Mouse (Mus musculus) left cerebral cortex, postnatal 36 days (tissue): Measurements from ENCODE around the gene Pxt1. TPM values are rescaled to one million over a fixed set of nuclear protein-coding genes. Genes with fewer than 3 reads are reported as not detected.
"Not testable (repeated sequence)": the region's sequence is repeated elsewhere in the genome, so short reads cannot be mapped to it uniquely, and the experiment has no call there.

Source experiments
- DNase-seq, 2 experiments: peaks; one replicate each; pipeline ENCODE4 v3.0.0; 2021 to 2022; ENCODE audit warnings: low spot score in 2 of 2, mixed read lengths in 1 of 2
- intact Hi-C: fragments of 180-260 bp; cut with DNase I; formaldehyde crosslinking; loops from one replicate; pipeline ENCODE4 v1.15.1; 2025
- total RNA-seq, 2 experiments: library from RNA; stranded (reverse); gene quantifications; 2 replicates each; pipeline ENCODE4 v1.2.3; 2021

The Pxt1 gene
- not detected for total RNA-seq

DNA sequence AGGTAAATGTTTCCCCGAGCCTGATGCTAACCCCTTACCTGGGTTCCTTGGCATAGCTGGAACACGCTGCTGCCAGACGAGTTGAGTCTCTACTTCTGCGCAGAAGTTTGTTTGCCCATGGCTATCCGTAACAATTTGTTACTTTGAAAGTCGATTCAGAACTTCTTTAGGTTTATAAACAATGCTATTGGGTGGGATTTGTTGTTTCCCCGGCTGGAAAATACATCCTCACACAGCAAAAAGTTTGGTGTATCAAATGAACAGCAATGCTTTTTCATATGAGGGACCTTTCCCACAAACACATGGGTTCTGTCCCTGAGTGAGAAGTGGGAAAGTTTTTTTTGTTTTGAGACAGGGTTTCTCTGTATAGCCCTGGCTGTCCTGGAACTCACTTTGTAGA is at the start of gene Pxt1:
Pxt1 (minus strand) TSS at position 101 of the 400 bp plus-strand sequence.
- DNase-seq, result no peak
- intact Hi-C loops, result no loop called here

- DNase-seq, intact Hi-C loops: not testable (repeated sequence)
Observed at GRCm38 (mm10) chr17:28993004-28993403, 49.4 kb upstream of the Pxt1 start.

GRCm38 (mm10) chr17:28992105-28992504 is 48.5 kb upstream of the Pxt1 start:
- intact Hi-C loops, result no loop called here
- no peak for DNase-seq

DNA sequence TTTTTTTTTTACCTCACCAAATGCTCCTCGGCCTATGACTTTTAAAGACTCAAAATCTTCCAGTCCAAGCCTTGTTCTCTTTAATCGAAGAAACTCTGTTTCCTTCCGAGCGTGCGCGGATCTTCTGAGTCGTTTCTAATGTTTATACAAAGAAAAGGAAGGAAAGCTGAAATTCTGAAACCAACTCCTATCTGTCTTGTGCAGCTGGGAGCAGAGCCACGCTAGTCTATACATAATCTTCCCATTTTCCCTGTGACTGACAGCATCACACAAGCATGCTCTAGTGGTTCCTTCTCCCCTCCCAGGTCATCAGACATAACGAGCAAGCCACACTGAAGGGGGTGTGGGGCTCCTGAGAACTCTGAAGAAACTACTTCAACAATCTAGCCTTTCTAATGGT is 47.6 kb upstream of the Pxt1 start:
- no peak for DNase-seq
- intact Hi-C loops, result no loop called here

- DNase-seq, result no peak
- intact Hi-C loops, result no loop called here
Observed at GRCm38 (mm10) chr17:28990060-28990459, 46.4 kb upstream of the Pxt1 start.

- DNase-seq, result no peak
- intact Hi-C loops, result no loop called here
Observed at GRCm38 (mm10) chr17:28988996-28989395, 45.4 kb upstream of the Pxt1 start.

DNA sequence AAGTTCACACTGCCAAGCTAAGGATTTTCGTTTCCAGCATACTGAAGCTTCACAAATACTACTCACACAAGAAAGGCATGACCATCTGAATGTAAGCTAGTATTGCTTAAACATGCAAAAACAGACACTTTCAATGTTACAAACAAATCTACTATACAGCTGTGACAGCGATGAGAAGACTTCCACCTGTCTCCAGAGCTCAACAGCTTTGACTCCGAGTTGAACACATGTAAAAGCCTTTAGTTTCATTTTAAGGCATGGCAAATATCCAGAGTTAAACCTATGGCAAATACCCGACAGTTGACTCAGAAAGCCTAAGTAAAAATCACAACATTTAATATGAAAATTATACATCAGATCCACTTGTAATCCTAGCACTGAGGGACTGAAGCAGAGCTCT is 44.7 kb upstream of the Pxt1 start:
- DNase-seq, result no peak

DNA sequence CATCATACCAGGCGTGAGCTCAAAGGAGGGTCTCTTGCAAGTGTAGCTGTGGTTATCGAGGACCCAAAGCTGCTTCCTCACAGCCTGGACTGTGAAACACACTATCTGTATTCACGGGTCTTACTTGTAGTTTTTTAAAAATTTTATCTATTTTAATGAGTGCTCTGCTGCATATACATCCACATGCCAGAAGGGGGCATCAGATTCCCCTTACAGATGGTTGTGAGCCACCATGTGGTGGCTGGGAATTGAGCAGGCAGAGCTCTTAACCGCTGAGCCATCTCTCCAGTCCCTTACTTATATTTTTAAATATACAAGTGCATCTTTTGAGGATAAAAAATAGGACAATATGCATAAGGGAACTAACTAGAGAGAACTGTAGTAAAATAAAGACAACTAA is 44.1 kb upstream of the Pxt1 start:
- DNase-seq, result no peak
- intact Hi-C loops, result no loop called here

More for the DNA sequence above, 44.7 kb upstream of the Pxt1 start:
- intact Hi-C loops, result no loop called here

DNA sequence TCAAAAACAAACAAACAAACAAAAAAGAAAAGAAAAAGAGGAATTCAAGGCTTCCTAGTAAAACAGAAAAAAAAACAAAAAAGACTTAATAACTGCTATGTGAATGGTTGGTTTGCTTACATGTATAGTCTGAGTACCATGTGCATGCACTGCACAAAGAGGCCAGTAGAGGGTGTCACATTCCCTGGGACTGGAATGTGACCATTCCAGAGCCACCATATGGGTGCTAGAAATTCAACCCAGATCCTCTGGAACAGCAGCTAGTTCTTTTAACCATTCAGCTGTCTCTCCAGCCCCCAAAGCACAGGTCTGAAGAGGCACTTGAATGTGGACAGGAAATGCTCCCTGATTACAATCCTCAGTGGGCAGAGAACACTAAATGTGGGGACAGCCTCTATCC is 43.2 kb upstream of the Pxt1 start:
- no peak for DNase-seq
- intact Hi-C loops, result no loop called here

DNA sequence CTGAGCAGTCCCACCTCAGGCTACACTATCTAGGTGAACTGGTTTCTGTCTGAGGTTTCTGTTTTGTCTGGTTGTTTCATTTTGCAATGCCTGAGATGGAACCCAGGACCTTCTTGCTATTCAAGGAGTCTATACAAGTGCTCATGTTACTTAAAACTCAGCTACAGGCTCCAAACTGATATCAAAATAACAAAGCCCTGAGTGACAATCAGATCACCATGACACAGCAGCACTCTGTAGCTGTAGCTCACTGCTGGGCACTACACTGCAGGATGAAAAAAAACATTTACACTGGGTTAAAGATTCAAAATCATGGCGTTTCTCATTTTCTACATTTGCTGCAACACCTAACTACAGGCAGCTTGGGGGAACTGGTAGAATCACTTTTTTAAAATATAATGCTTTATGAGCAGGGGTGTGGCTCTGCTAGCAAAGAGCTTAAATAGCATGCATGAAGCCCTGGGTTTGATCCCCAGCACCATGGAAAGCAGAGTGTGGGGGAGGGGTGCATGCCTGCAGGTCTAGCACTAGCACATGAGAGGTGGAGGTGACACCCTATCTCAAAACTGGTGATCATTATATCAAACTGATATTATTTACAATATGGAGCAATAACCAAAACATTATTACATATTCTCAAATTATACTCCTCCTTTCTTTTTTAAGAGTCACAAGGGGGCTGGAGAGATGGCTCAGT is 41.2 kb upstream of the Pxt1 start:
- DNase-seq, result no peak
- intact Hi-C loops, result no loop called here

- intact Hi-C loops, result no loop called here
- no peak for DNase-seq
Observed at GRCm38 (mm10) chr17:28982591-28982990, 39.0 kb upstream of the Pxt1 start.

DNA sequence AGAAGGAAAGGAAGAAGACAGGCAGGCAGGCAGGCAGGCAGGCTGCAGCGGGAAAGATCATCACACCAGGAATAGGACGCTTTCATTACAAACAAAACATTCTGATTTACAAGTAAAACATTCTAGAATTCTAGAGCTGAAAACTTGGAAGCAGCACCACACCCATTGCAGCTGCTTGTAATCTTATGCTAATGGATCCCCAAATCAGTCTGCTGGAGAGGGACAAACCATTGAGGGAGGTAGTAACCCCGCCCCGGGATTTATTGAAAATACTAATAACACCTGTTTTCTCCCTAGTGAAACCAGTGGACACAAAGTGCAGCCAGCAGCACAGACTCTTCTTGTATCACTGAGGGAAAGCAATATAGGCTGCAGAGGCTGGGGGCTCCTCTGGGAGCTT is 37.4 kb upstream of the Pxt1 start:
- intact Hi-C loops, result no loop called here
- DNase-seq, result no peak

DNA sequence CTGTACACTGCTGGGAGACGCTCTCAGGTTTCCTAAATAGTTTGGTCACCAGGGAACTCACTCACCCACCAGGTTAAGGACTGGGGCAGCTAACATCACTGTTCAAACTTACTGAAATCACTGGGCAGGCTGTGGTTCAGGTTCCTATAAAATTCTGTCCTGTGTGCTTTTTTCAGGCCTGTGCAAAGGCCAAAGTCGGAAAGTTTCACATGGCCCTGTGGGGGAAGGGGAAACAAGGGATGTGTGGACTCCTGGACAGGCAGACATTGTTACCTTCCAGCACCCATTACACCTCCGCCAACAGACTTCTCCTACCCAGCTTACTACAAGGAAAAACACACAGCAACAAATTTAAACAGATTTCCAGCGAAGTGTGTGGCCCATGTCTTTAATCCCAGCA is 35.5 kb upstream of the Pxt1 start:
- intact Hi-C loops, result no loop called here
- DNase-seq, result no peak

DNA sequence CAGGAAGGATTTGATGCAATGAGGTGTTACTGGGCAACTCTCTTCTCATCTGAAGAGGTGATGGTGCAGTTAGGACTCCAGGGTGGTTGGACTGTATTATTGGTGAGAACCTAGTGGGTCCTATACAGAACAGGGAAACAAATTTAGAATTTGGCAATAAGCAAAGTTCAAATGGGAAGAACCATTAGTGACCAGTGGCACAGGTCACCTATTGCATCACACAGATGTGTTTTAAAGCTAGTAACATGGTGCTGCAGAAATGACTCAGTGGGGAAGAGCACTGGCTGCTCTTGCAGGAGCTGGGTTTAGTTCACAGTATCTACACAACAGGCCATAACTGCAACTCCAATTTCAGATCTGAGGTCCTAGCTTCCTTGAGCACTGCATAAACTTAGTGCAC is 26.5 kb upstream of the Pxt1 start:
- intact Hi-C loops, result no loop called here
- DNase-seq, result no peak

DNA sequence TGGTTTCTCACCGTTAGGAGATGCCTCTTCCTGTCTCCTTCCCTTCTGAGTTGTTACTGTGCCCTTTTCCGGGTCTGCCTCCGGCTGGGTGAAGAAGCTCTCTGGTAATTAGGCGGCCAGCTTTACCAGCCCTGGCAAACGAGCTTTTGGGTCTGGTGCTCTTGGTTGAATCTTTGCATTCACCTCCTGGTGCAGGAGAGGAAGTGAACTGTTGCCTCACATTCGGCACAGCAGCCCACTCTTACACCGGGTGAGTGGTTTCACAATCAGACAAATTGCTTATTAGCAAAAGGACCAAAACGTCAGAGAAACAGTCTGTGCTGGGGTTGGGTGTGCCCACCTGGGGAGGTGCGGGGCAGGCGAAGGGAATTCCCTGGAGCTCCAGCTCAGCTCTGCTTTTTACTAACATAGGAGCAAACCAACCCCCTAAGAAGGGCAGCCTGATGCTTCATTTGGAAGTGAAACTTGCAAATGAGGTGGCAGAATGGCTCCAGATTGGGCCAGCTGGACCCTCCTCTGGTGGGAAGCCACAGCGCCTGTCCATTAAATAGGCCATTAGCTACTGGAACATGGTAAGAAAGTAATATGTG is 23.5 kb upstream of the Pxt1 start:
- intact Hi-C loops, result no loop called here
- no peak for DNase-seq

DNA sequence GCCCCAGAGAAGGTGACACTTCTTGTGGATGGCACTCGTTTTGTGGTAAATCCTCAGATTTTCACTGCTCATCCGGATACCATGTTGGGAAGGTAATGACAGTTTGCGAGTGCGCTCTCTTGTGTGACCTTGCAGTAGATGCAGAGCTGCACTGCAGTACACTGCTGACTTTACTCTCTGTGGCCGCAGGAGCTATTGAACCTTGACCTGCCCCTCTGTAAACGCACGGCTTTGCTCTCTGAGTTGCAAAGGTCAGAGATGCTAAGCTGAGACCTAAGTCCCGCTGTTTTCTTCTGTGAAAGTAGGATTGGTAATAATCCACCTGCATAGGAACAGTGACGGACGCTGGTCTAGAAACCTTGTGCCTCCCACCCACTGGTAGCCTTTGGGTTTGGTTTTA is 18.0 kb upstream of the Pxt1 start:
- intact Hi-C loops, result no loop called here

GRCm38 (mm10) chr17:28960597-28960996 is 17.0 kb upstream of the Pxt1 start:
- intact Hi-C loops, result no loop called here
- no peak for DNase-seq

More for the DNA sequence above, 18.0 kb upstream of the Pxt1 start:
- DNase-seq, result no peak

DNA sequence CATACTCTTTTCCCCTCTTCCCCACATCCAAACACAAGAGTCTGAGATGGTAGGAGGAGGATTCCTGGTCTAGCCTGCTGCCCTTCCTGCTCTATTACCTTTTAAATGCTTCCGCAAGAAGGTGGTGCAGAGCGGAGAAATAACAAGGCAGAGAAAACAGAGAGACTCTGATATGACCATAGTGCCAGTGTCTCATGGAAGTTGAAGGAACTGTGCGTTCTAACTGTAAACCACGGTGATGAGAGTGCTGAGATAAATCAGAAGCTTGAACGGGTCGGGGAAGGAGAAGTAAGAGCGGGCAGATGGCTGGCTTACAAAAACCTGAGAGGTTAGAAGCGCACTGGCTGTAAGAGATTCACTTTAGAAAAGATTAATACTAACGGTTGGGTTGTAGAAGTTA is 10.8 kb upstream of the Pxt1 start:
- no peak for DNase-seq
- intact Hi-C loops, result no loop called here

DNA sequence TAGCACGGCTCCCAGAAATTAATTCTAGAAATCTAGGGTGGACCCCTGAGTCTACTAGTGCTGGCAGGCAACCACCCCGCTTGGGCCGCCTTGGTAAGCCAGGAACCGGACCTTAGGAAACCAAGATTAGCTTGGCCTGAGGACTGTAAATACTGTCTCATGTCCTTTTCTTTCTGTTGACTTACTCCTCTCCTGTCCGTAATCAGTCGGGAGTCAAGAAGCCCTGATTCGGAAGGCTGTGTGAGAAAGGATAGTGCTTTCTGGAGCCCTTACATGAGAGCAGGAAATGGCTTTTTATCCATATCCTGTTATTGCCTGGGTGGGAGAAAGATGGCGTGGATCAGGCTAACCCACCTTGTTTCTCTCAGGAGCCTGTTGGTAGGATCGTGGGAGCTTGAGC is 9.6 kb upstream of the Pxt1 start:
- intact Hi-C loops, result loop anchor here (2.0 kb wide), 1 partner anchor 80 kb away; the partner anchor contains the start of gene Srsf3
- no peak for DNase-seq

DNA sequence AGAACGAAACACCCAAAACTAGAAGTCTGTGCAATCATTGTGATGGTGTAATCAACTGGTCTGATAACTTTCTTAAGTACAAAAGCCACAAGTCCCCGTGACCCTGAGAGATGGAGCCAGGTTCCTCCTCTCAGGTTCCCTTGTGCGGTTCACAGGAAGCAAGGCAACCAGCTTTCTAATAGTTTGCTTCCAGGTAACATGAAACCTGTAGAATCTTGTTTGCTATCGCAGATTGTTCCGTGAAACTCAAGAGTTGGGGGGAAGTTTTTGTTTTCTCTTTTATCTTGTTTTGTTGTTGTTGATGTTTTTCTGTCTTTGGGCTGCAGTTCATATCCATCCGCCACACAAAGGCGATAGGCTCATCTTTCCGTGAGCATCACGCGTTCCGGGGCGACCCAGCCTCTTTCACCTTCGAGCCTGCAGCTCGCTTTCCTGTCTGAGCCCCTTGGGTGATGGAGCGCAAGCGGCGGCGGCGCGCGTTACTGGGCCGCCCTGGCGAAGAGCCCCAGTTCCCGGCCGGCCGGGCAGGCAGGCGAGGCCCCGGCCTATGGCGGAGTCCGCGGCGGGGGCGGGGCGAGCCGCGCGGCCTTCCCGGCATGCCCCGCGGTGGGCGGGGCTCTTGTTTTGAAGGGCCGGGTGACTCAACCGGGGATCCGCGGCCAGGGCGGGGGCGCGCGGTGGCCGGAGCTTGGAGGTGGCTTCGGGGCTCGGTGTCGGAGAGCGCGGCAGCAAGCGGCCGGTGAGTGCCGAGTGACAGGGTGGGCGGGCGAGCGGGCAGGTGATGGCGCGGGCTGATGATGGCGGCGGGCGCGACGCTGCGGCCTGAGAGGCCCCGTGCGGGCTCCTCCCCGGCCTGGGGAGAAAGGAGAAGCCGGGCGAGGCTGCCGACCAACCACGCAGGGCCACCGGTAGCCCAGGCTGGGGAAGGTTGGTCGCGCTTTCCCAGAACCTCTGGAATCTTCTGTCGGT is 8.5 kb upstream of the Pxt1 start, which contains the start of gene Kctd20:
Kctd20 (plus strand) TSS at position 120 of the 969 bp plus-strand sequence.
- intact Hi-C loops, result loop anchor here (2.0 kb wide), 1 partner anchor 81 kb away; the partner anchor contains the start of gene Srsf3
- DNase-seq, result peak; percentile 90 to 93
